Mouse (Mus musculus) midbrain, embryonic 11.5 days (tissue): ENCODE measurements at regions not wholly inside any gene's neighbourhood (a gene's known extent, or its start where the extent isn't known, plus 50 kb on each side); places are given as distances from the start of the nearest gene placed in this dataset.

ENCODE experiments used
- ATAC-seq: fragments of 200-750 bp; cut with Nextera tagmentation; 2 replicates; pipeline ENCODE4 v1.8.0; 2017; ENCODE audit warnings: moderate TSS enrichment, moderate library complexity; ENCODE audit not compliant: low FRiP score
- DNase-seq: peaks from one replicate; pipeline ENCODE4 v3.0.0; 2015; ENCODE audit warnings: low spot score; ENCODE audit errors: missing footprints
- H3K27ac ChIP-seq: fragments of 300-500 bp; sonication (generic); 2 replicates; pipeline ENCODE4 v1.5.1; 2014; ENCODE audit warnings: low read depth, low read length
- H3K27me3 ChIP-seq: fragments of 300-500 bp; sonication (generic); 2 replicates; pipeline ENCODE4 v1.6.1; 2014; ENCODE audit warnings: mild to moderate bottlenecking, low read length, moderate library complexity, mixed read lengths; ENCODE audit not compliant: control insufficient read depth, insufficient read depth
- H3K36me3 ChIP-seq: fragments of 300-500 bp; sonication (generic); 2 replicates; pipeline ENCODE4 v1.6.1; 2014; ENCODE audit warnings: mild to moderate bottlenecking, low read length, moderate library complexity, mixed read lengths; ENCODE audit not compliant: control insufficient read depth, insufficient read depth
- H3K4me1 ChIP-seq: fragments of 300-500 bp; sonication (generic); 2 replicates; pipeline ENCODE4 v1.6.1; 2014; ENCODE audit warnings: low read length; ENCODE audit not compliant: control insufficient read depth, insufficient read depth
- H3K4me2 ChIP-seq: fragments of 300-500 bp; sonication (generic); 2 replicates; pipeline ENCODE4 v1.6.1; 2014; ENCODE audit warnings: mild to moderate bottlenecking, moderate library complexity
- H3K4me3 ChIP-seq: fragments of 300-500 bp; sonication (generic); 2 replicates; pipeline ENCODE4 v1.5.1; 2014; ENCODE audit warnings: low read depth, low read length
- H3K9ac ChIP-seq: fragments of 300-500 bp; sonication (generic); 2 replicates; pipeline ENCODE4 v1.6.1; 2014; ENCODE audit warnings: low read length
- H3K9me3 ChIP-seq: fragments of 300-500 bp; sonication (generic); 2 replicates; pipeline ENCODE4 v1.6.1; 2016; ENCODE audit warnings: low read length; ENCODE audit not compliant: control insufficient read depth
- WGBS: fragments of 180-500 bp; shearing (Covaris S2); extraction: QIAGEN DNeasy Blood & Tissue Kit; methylation state at CpG from one replicate; pipeline ENCODE4 v1.1.7; 2014; 5-methylcytosine and 5-hydroxymethylcytosine counted together

DNA sequence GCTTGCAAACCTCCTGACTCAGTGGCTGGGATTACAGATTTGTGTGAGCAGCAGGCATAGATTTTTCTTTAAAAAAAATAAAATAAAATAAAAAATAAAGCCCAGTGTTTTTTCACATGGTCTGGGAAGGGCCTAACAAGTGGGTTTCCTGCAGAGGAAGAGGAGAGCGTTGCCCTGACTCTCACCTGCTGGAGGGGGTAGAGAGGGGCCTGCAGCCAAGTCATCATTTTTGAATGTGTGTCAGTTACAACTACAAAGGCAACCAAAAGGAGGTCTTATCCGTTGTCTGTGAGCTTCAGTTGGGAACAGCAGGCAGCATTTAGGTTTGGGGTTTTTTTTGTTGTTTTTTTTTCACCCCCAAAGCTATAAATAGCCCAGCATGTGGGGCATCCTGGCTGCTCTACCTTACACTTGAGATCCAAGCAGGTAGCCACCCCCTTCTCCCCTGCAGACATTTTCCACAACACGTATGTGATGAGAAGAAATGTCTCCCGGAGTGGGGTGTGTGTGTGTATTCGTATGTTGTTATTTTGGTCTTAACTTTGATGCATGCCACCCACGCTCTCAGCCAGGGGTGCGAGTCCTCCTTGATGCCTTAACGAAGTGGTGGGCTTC, 285.7 kb upstream of the 4930412O13Rik start:
- H3K4me1 ChIP-seq = no peaks in the 10 kb centered on the region
- H3K4me2 ChIP-seq = no peak overlapping the region
- H3K27ac ChIP-seq = no peak overlapping the region
- H3K27me3 ChIP-seq = no peaks in the 10 kb centered on the region
- H3K9ac ChIP-seq = no peak overlapping the region
- WGBS = 77% methylated on average over 8 of the region's 8 CpGs
- H3K4me3 ChIP-seq = no peak overlapping the region
- no peak for ATAC-seq
- no peaks in the 10 kb centered on the region for H3K9me3 ChIP-seq
- DNase-seq = no peak
- no peaks in the 10 kb centered on the region for H3K36me3 ChIP-seq

DNA sequence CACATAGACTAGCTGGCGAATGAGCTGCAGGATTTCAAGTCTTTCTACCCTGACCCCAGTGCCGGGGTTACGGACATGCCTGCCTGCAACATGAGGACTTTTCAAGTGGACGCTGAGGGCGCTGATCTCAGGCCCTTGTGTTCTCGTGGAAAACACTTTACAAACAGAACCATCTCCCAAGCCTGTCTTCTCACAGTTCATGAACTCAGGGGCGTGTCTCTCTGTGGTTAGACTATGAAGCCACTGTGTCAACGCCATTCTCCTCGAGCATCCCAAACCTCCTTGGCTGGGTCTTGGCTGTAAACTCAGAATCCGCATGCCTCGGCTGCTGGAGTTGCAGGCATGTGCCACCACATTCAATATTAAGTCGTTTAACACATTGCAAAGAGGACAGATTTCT, 284.9 kb upstream of the 4930412O13Rik start:
- ATAC-seq (no peak), DNase-seq (no peak)
- no peak overlapping the region for H3K9ac ChIP-seq
- no peaks in the 10 kb centered on the region for H3K9me3 ChIP-seq
- no peak overlapping the region for H3K4me3 ChIP-seq
- H3K36me3 ChIP-seq = no peaks in the 10 kb centered on the region
- H3K27ac ChIP-seq = no peak overlapping the region
- no peaks in the 10 kb centered on the region for H3K27me3 ChIP-seq
- no peak overlapping the region for H3K4me2 ChIP-seq
- no peaks in the 10 kb centered on the region for H3K4me1 ChIP-seq
- WGBS = 76% methylated on average over 12 of the region's 12 CpGs

DNA sequence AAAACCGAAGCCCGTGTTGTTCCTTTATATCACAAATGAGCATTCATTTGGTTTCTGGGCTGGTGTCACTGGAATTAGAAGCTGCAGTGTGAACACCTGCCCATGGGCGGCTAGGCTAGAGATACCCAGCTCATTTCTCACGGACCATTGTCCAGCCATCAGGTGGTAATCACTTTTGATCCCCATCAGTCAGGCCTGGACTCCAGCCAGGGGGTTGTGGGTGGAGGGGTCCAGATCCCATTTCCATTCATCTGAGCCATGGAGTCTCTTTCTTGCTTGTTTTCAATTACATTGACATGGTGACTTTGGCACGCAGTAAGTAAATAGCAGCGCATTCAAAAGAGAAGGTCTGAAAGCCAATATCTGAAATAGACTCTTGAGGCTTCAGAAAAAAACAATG, 276.1 kb upstream of the 4930412O13Rik start:
- 0 out of 2 replicates have a peak, but pooled peaks have one; percentile 22 for ATAC-seq
- 69% methylated on average over 6 of the region's 6 CpGs for WGBS
- DNase-seq = no peak

DNA sequence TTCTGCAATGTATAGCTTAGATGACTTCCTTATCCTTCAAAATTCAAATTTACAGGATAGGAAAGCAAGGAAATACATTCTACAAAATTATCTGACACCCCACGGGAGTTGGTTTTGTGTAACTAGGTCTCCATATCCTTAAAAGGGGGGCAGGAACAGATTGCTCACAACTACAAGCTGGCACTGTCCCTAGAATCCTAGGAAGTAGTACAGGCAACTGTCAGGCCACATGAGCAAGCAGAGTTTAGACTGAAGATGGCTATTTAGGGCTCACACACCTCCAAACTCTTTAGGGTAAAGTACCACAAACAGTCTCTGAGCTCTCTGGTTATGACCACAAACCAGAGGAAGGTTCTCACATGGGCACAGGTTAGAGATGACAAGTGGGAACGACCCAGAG, 273.5 kb upstream of the 4930412O13Rik start:
- Histone ChIP-seq H3K27ac (no peak overlapping the region), H3K4me3 (no peak overlapping the region), H3K36me3 (no peaks in the 10 kb centered on the region), H3K27me3 (no peaks in the 10 kb centered on the region), H3K4me2 (no peak overlapping the region), H3K4me1 (no peaks in the 10 kb centered on the region), H3K9ac (no peak overlapping the region), H3K9me3 (no peaks in the 10 kb centered on the region)
- DNase-seq (no peak), ATAC-seq (no peak)
- WGBS = 95% methylated on average over 2 of the region's 2 CpGs

More for the DNA sequence above, 276.1 kb upstream of the 4930412O13Rik start:
- Histone ChIP-seq H3K4me1 (no peaks in the 10 kb centered on the region), H3K4me3 (no peak overlapping the region), H3K27ac (no peak overlapping the region), H3K9ac (no peak overlapping the region), H3K27me3 (no peaks in the 10 kb centered on the region), H3K9me3 (no peaks in the 10 kb centered on the region), H3K36me3 (no peaks in the 10 kb centered on the region), H3K4me2 (no peak overlapping the region)

DNA sequence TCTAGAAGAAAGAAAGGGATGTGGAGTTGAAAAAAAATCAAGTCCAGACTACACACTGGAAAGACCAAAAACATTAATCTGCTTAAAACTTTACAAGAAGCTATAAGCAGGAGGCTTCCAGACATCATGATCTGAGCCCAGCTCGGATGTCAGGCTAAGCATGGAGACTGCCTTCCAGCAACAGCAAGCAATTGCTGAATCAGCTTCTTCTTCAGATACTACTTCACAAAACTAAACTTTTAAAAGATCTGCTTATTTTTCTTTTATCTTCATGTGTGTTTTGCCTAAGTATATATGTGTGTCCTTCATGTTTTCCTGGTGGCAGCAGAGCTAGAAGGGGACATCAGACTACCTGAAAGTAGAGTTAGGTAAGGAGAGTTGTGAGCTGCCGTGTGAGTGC, 266.6 kb upstream of the 4930412O13Rik start:
- Histone ChIP-seq H3K9me3 (no peaks in the 10 kb centered on the region), H3K27me3 (no peaks in the 10 kb centered on the region)
- 79% methylated on average over 2 of the region's 2 CpGs for WGBS

DNA sequence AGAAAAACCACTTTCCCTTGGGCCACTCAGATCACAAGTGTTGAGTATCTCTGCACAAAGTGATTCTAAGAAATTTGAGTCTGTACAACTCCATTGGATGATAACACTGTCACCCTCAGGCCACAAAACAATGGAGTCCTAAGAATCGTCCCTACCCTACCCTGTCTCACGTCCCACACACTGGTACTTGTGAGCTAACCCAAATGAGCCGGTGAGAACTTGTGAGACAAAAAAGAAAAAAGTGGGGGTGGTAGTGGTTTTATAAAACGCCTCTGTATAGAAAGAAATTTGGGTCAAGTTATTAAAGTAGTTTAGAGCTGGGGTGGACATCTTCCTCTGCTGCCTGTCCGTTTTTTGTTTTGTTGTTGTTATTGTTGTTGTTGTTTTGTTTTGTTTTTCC, 264.8 kb upstream of the 4930412O13Rik start:
- no peak overlapping the region for H3K4me2 ChIP-seq
- 81% methylated on average over 5 of the region's 5 CpGs for WGBS

More for the DNA sequence above, 266.6 kb upstream of the 4930412O13Rik start:
- ATAC-seq = no peak
- H3K36me3 ChIP-seq = no peaks in the 10 kb centered on the region
- no peaks in the 10 kb centered on the region for H3K4me1 ChIP-seq
- H3K4me3 ChIP-seq = no peak overlapping the region
- no peak overlapping the region for H3K27ac ChIP-seq
- H3K4me2 ChIP-seq = no peak overlapping the region
- no peak overlapping the region for H3K9ac ChIP-seq
- DNase-seq = no peak

DNA sequence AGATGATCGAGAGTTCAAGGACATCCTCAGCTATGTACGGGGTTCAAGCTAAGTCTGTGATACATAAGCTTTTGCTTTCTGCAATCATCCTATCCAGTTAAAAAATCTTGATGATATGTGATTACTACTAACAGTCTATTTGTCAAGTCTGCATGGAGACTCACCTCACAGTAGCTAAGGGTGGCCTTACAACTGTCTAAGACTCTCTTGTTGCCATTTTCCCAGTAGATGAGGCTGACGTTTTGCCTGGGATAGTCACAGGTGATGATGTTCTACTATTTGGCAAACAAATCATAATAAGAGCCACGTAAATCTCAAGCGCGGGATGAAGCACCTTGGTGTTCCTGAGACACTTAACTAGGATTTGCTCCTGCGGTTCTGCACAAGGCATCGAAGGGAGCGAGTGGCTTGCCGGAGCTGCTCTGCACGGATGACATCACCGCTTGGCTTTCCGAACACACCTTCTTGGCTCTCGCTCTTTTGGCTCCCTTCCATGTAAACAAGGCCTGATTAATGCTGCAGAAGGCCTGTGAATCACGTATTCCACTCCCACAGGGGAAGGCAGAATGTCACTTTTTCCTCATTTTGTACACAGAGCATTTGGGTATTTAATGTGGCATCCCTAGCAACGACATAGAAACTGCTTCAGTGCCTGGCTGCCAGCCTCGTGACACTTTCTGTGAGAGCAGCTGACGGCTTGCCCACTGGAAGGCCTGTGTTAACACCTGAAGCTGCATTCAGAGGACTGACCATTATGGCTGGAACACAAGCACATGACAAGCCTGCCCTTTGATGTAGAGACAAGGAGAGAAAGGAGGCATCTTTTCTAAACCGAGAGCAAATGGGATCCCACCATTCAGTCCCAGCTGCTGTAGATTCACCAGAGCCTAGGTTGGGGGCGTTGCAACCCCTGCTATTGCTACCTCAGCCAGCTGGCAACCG, 260.5 kb upstream of the 4930412O13Rik start:
- Histone ChIP-seq H3K4me1 (no peaks in the 10 kb centered on the region), H3K9me3 (no peaks in the 10 kb centered on the region), H3K4me3 (no peak overlapping the region), H3K9ac (no peak overlapping the region), H3K36me3 (no peaks in the 10 kb centered on the region), H3K4me2 (no peak overlapping the region), H3K27me3 (no peaks in the 10 kb centered on the region), H3K27ac (no peak overlapping the region)
- peak; percentile 14 for DNase-seq
- WGBS = 86% methylated on average over 21 of the region's 21 CpGs
- ATAC-seq = no peak

More for the DNA sequence above, 264.8 kb upstream of the 4930412O13Rik start:
- Histone ChIP-seq H3K36me3 (no peaks in the 10 kb centered on the region), H3K9ac (no peak overlapping the region), H3K4me1 (no peaks in the 10 kb centered on the region), H3K9me3 (no peaks in the 10 kb centered on the region), H3K4me3 (no peak overlapping the region), H3K27ac (no peak overlapping the region), H3K27me3 (no peaks in the 10 kb centered on the region)
- no peak for DNase-seq
- ATAC-seq = no peak

DNA sequence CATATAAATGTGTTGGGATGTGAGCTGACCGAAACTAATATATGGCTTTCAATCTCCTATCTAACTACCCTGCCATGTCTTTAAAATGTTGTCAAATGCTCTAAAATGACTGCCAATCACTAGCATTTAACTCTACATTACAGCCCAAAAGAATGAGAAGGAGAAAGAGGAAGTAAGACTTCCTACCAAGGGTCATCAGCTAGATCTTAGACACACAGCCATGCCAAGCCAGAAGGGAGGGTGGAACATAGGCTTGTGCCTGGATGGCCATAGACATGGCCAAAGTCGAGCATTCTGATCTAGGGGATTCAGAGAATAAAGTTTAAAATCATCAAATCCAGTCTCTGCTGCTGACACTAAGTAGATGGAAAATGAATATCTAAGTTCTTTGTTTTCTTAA, 257.4 kb upstream of the 4930412O13Rik start:
- WGBS = 86% methylated on average over 2 of the region's 2 CpGs
- DNase-seq (no peak), ATAC-seq (no peak)
- no peak overlapping the region for H3K4me2 ChIP-seq
- no peak overlapping the region for H3K9ac ChIP-seq
- no peaks in the 10 kb centered on the region for H3K9me3 ChIP-seq
- no peaks in the 10 kb centered on the region for H3K4me1 ChIP-seq
- no peak overlapping the region for H3K27ac ChIP-seq
- no peaks in the 10 kb centered on the region for H3K27me3 ChIP-seq
- no peaks in the 10 kb centered on the region for H3K36me3 ChIP-seq
- H3K4me3 ChIP-seq = no peak overlapping the region

DNA sequence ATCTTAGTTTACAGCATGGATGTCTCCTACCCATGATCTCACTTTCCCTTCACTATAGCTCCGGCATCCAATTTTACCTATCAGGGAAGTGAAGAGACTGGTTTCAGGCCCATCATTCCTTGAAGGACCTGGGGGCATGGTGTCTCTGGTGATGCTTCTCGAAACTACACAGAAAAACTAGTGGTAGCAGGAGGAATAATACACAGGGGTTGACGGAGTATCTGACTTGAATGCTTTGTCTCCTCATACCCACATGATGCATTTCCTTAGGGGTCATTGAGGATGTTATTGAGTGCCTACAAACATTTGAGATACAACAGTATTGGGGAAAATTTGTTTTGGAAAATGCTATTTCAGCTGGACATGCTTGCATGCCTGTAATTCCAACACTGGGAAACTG, 253.0 kb upstream of the 4930412O13Rik start:
- Histone ChIP-seq H3K36me3 (no peaks in the 10 kb centered on the region), H3K4me3 (no peak overlapping the region), H3K9me3 (no peaks in the 10 kb centered on the region), H3K27me3 (no peaks in the 10 kb centered on the region), H3K4me2 (no peak overlapping the region), H3K27ac (no peak overlapping the region), H3K4me1 (peaks cover 2% of the 10 kb centered on the region; the same call in 1 of the 2 replicates), H3K9ac (no peak overlapping the region)
- ATAC-seq (no peak), DNase-seq (peak; percentile 56)
- 85% methylated on average over 3 of the region's 3 CpGs for WGBS
